Mouse (Mus musculus): ENCODE results near the gene Upp2. TPM values are rescaled to one million over a fixed set of nuclear protein-coding genes. Genes with fewer than 3 reads are reported as not detected.

The Upp2 gene
- polyA plus RNA-seq, 1 experiment from 2014 or later = 5.9 TPM

GRCm38 (mm10) chr2:58565267-58565666 lies 1.8 kb upstream of the Upp2 start:
- no peaks in the 10 kb centered on the region for H3K36me3 ChIP-seq (ENCODE audit: control insufficient read depth, insufficient read depth, low read length)
- peaks cover 24% of the 10 kb centered on the region for H3K4me1 ChIP-seq (ENCODE audit: control insufficient read depth, insufficient read depth, low read length)
- H3K27me3 ChIP-seq (ENCODE audit: control insufficient read depth, insufficient read depth, low read length) = no peaks in the 10 kb centered on the region
- H3K4me2 ChIP-seq (replicated peaks; ENCODE audit: low read depth, low read length) = peak overlapping the region; percentile 73
- H3K4me3 ChIP-seq (ENCODE audit: low read length) = peak overlapping the region; percentile 90
- no peaks in the 10 kb centered on the region for H3K9me3 ChIP-seq (ENCODE audit: control insufficient read depth, low read length)
- no peak overlapping the region for H3K9ac ChIP-seq (ENCODE audit: low read depth, low read length)
- no peak overlapping the region for H3K27ac ChIP-seq (ENCODE audit: low read depth, low read length)
- no peak for ATAC-seq (ENCODE audit: low FRiP score, low TSS enrichment)
- 62% methylated on average over 6 of the region's 6 CpGs for WGBS

GRCm38 (mm10) chr2:58566049-58566409 lies 1.1 kb upstream of the Upp2 start:
- peak overlapping the region; percentile 92 for H3K9ac ChIP-seq (ENCODE audit: low read depth, low read length)
- no peak for ATAC-seq (ENCODE audit: low FRiP score, low TSS enrichment)
- H3K27ac ChIP-seq (ENCODE audit: low read depth, low read length) = peak overlapping the region; percentile 96; the same call in 1 of the 2 replicates
- peaks cover 24% of the 10 kb centered on the region for H3K4me1 ChIP-seq (ENCODE audit: control insufficient read depth, insufficient read depth, low read length)
- under 1% methylated on average over 6 of the region's 6 CpGs for WGBS
- H3K4me3 ChIP-seq (ENCODE audit: low read length) = peak overlapping the region; percentile 90
- peak overlapping the region; percentile 73 for H3K4me2 ChIP-seq (replicated peaks; ENCODE audit: low read depth, low read length)
- H3K27me3 ChIP-seq (ENCODE audit: control insufficient read depth, insufficient read depth, low read length) = no peaks in the 10 kb centered on the region
- H3K9me3 ChIP-seq (ENCODE audit: control insufficient read depth, low read length) = no peaks in the 10 kb centered on the region
- no peaks in the 10 kb centered on the region for H3K36me3 ChIP-seq (ENCODE audit: control insufficient read depth, insufficient read depth, low read length)

DNA sequence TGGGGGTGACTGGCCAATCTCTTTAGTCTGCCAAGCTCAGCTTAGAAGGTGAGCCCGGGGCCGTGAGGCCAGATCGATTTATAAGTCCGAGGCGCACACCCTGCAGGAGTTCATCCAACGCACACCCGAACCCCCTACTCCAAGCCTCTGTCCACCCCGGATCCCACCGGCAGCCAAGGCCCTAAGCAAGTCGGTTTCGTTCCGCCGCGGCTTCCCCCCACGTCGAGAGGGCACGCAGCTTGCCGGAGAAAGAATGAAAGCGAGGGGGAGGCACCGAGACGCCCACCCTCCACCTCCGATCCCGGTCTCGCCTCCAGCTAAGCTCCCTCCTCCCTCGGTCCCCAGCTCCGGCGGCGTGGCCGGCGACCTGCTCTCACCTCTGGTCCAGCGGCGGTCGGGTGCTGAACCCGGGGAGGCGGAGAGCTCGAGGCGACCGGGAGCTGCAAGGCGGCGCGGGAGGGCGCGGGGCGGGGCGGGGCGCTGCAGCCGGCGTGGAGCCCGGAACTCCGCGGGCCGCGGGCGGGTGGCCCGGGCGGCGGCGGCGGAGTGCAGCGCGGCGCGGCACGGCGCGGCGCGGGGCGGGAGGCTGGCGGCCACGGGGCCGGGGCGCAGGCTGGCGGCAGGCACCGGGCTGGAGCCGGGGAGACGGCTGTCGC lies 560 bp upstream of the Upp2 start:
- under 1% methylated on average over 50 of the region's 78 CpGs for WGBS
- no peaks in the 10 kb centered on the region for H3K9me3 ChIP-seq (ENCODE audit: control insufficient read depth, low read length)

DNA sequence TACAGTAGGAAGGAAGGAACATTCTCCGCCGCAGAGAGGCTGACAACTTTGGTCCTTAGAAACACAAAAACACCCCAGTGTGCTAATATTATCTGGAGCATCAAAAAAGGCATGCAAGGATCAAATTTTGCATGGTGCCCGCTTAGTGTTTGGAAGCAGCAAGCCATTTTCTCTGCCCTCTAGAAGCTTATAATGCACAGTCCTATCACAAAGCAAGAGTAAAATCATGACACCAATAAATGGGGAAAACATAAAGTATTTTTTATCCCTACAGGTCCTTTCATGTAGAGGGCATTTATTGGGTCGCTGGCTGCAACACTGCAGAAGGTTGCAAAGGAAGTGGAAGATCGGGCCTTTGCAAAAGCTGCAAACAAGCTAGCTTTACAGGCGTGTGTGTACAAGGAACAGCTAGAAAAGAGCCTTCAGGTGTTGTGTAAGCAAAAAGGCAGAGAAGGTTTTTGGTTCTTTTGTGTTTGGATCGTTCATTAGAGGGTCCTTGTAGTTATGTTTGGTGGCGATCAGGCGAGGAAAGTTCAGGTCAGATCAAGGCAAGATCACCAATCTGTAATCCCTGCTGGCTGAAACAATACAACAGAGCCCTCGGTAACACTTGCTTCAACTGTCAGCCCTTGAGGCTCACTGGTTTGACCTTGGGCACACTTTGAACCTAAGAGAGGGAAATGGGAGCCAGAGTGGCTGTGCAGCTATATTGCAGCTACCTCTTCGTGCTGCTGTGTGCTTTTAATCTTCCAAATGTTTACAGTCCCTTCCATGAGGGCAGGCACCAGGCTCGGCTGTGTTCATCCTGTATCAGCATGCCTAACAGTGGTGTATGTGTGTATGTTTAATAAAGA lies 995 bp downstream of the Upp2 start:
- no peaks in the 10 kb centered on the region for H3K36me3 ChIP-seq (ENCODE audit: control insufficient read depth, insufficient read depth, low read length)
- no peaks in the 10 kb centered on the region for H3K9me3 ChIP-seq (ENCODE audit: control insufficient read depth, low read length)
- WGBS = 6% methylated on average over 12 of the region's 12 CpGs
- peak overlapping the region; percentile 92; the same call in 1 of the 2 replicates for H3K9ac ChIP-seq (ENCODE audit: low read depth, low read length)
- H3K4me3 ChIP-seq (ENCODE audit: low read length) = peak overlapping the region; percentile 90
- H3K27ac ChIP-seq (ENCODE audit: low read depth, low read length) = peak overlapping the region; percentile 96
- no peaks in the 10 kb centered on the region for H3K27me3 ChIP-seq (ENCODE audit: control insufficient read depth, insufficient read depth, low read length)
- ATAC-seq (ENCODE audit: low FRiP score, low TSS enrichment) = no peak
- H3K4me1 ChIP-seq (ENCODE audit: control insufficient read depth, insufficient read depth, low read length) = peaks cover 24% of the 10 kb centered on the region
- peak overlapping the region; percentile 60 for H3K4me2 ChIP-seq (replicated peaks; ENCODE audit: low read depth, low read length)

More for the DNA sequence above, 560 bp upstream of the Upp2 start:
- Histone ChIP-seq H3K4me1 (ENCODE audit: control insufficient read depth, insufficient read depth, low read length) (peaks cover 24% of the 10 kb centered on the region), H3K9ac (ENCODE audit: low read depth, low read length) (peak overlapping the region; percentile 92), H3K36me3 (ENCODE audit: control insufficient read depth, insufficient read depth, low read length) (no peaks in the 10 kb centered on the region), H3K4me2 (replicated peaks; ENCODE audit: low read depth, low read length) (peak overlapping the region; percentile 73), H3K27me3 (ENCODE audit: control insufficient read depth, insufficient read depth, low read length) (no peaks in the 10 kb centered on the region), H3K27ac (ENCODE audit: low read depth, low read length) (peak overlapping the region; percentile 96), H3K4me3 (ENCODE audit: low read length) (peak overlapping the region; percentile 90)
- peak; percentile 58 for ATAC-seq (ENCODE audit: low FRiP score, low TSS enrichment)

DNA sequence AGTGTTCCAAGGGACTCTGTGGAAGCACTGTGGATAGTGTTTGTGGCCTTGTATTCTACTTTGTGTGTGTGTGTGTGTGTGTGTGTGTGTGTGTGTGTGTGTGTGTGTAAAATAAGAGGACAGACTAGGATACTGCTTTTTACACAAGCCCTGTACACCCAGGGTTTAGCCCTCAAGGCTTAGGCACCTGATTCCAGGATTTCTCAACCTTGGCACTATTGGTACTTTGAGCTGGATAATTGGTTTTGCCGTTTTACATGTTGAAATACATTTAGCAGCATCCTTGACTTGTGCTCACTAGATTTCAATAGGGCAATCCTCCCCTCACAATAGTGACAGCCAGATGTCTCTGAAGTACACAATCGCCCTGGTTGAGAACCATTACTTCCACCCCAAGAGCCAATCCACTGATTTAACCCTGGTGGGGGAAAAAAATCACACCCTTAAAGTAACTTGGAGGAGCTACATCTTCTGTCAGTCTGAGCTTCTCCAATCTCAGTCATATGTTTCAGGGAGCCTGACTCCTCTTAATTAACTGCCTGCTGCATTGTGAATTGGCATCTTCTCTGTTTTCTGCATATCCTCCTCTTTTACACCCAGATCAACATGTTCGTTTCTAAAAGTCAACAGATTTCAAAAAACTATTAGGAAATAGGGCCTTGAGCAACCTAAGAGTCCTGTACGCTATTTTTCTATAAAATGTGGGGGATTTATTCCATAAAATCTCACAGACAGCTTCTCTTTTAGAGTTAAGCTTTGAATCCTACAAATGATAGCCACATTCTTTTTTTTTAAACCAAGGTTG lies 1.9 kb downstream of the Upp2 start:
- Histone ChIP-seq H3K4me1 (ENCODE audit: control insufficient read depth, insufficient read depth, low read length) (peaks cover 23% of the 10 kb centered on the region), H3K36me3 (ENCODE audit: control insufficient read depth, insufficient read depth, low read length) (no peaks in the 10 kb centered on the region), H3K27ac (ENCODE audit: low read depth, low read length) (no peak overlapping the region; the same call in 1 of the 2 replicates), H3K4me2 (replicated peaks; ENCODE audit: low read depth, low read length) (no peak overlapping the region), H3K9ac (ENCODE audit: low read depth, low read length) (peak overlapping the region; percentile 92; the same call in 1 of the 2 replicates), H3K9me3 (ENCODE audit: control insufficient read depth, low read length) (no peaks in the 10 kb centered on the region), H3K4me3 (ENCODE audit: low read length) (0 out of 2 replicates have a peak overlapping the region, but pooled peaks have one; percentile 90), H3K27me3 (ENCODE audit: control insufficient read depth, insufficient read depth, low read length) (no peaks in the 10 kb centered on the region)
- 69% methylated on average over 4 of the region's 4 CpGs for WGBS
- no peak for ATAC-seq (ENCODE audit: low FRiP score, low TSS enrichment)

- H3K9me3 ChIP-seq (ENCODE audit: control insufficient read depth, low read length) = no peaks in the 10 kb centered on the region
- no peak overlapping the region for H3K4me3 ChIP-seq (ENCODE audit: low read length)
- ATAC-seq (ENCODE audit: low FRiP score, low TSS enrichment) = no peak
- H3K27me3 ChIP-seq (ENCODE audit: control insufficient read depth, insufficient read depth, low read length) = no peaks in the 10 kb centered on the region
- H3K27ac ChIP-seq (ENCODE audit: low read depth, low read length) = no peak overlapping the region
- H3K4me1 ChIP-seq (ENCODE audit: control insufficient read depth, insufficient read depth, low read length) = no peaks in the 10 kb centered on the region
- H3K4me2 ChIP-seq (replicated peaks; ENCODE audit: low read depth, low read length) = no peak overlapping the region
- no peaks in the 10 kb centered on the region for H3K36me3 ChIP-seq (ENCODE audit: control insufficient read depth, insufficient read depth, low read length)
- no peak overlapping the region for H3K9ac ChIP-seq (ENCODE audit: low read depth, low read length)
- WGBS = 77% methylated on average over 2 of the region's 2 CpGs
Observed at GRCm38 (mm10) chr2:58574167-58574566, 7.1 kb downstream of the Upp2 start.

DNA sequence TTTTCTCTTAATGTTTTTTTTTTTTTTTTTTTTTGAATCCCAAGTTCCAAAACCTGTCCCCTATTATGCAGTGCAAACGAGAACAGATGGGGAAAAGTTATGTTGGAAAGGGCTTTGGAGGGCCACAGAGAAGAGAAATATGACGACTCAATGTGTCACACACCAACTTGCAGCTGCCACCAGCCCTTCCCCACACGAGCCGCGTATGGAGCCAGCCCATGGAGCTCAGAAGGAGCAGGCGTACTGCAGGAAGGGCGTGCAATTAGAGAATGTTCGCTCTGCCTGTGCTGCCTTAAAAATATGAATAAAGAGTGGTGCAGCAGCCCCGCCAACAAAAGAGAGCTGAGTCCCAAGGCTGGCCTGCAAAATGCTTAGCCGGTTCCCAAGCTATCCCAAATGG lies 19.2 kb downstream of the Upp2 start:
- Histone ChIP-seq H3K36me3 (ENCODE audit: control insufficient read depth, insufficient read depth, low read length) (no peaks in the 10 kb centered on the region), H3K9me3 (ENCODE audit: control insufficient read depth, low read length) (no peaks in the 10 kb centered on the region), H3K4me3 (ENCODE audit: low read length) (no peak overlapping the region), H3K4me2 (replicated peaks; ENCODE audit: low read depth, low read length) (no peak overlapping the region), H3K27me3 (ENCODE audit: control insufficient read depth, insufficient read depth, low read length) (no peaks in the 10 kb centered on the region), H3K9ac (ENCODE audit: low read depth, low read length) (no peak overlapping the region), H3K27ac (ENCODE audit: low read depth, low read length) (no peak overlapping the region), H3K4me1 (ENCODE audit: control insufficient read depth, insufficient read depth, low read length) (no peaks in the 10 kb centered on the region)
- ATAC-seq (ENCODE audit: low FRiP score, low TSS enrichment) = no peak
- WGBS = 78% methylated on average over 10 of the region's 10 CpGs

GRCm38 (mm10) chr2:58589637-58590036 lies 22.5 kb downstream of the Upp2 start:
- no peak overlapping the region for H3K4me3 ChIP-seq (ENCODE audit: low read length)
- no peaks in the 10 kb centered on the region for H3K36me3 ChIP-seq (ENCODE audit: control insufficient read depth, insufficient read depth, low read length)
- 49% methylated on average over 4 of the region's 4 CpGs for whole genome bisulfite sequencing
- no peaks in the 10 kb centered on the region for H3K9me3 ChIP-seq (ENCODE audit: control insufficient read depth, low read length)
- no peak overlapping the region for H3K9ac ChIP-seq (ENCODE audit: low read depth, low read length)
- no peaks in the 10 kb centered on the region for H3K27me3 ChIP-seq (ENCODE audit: control insufficient read depth, insufficient read depth, low read length)
- no peak overlapping the region for H3K27ac ChIP-seq (ENCODE audit: low read depth, low read length)
- peak; percentile 29; the same call in 1 of the 2 replicates for ATAC-seq (ENCODE audit: low FRiP score, low TSS enrichment)
- no peak overlapping the region for H3K4me2 ChIP-seq (replicated peaks; ENCODE audit: low read depth, low read length)
- H3K4me1 ChIP-seq (ENCODE audit: control insufficient read depth, insufficient read depth, low read length) = no peaks in the 10 kb centered on the region
